Mouse (Mus musculus) adrenal gland, postnatal 10 days (tissue): ENCODE data around the gene Gprc5c. TPM values are rescaled to one million over a fixed set of nuclear protein-coding genes. Genes with fewer than 3 reads are reported as not detected.
A peak's percentile ranks its signal among the peaks of the same experiment; 100 is the strongest.

Experiments
- DNase-seq: peaks from one replicate; pipeline ENCODE4 v3.0.0; 2021; ENCODE audit warnings: mixed read lengths
- total RNA-seq, 2 experiments: library from RNA; stranded (reverse); gene quantifications; 2 replicates each; pipeline ENCODE4 v1.2.3; 2021

Gprc5c gene
- total RNA-seq, 2 experiments from 2014 or later = 26.2 to 27.9 TPM

DNA sequence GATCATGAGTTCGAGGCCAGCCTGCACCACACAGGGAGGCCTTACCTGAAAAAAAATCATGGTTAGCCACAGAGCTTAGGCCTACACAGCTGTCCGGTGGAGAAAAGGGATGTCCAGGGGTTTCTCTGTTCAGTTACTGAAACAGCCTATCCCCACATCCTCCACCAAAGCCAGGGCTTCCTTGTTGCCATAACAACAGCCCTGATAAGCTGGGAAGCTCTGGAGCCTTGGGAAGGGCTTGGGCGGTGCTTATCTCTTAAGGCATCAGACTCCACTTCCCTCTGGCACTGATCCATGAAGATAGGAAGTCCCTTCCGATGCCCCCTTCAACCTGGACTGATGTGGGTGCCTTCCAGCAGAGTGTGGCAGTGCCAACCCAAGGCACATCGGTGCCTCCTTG lies 17.8 kb upstream of the Gprc5c start:
- no peak for DNase-seq

DNA sequence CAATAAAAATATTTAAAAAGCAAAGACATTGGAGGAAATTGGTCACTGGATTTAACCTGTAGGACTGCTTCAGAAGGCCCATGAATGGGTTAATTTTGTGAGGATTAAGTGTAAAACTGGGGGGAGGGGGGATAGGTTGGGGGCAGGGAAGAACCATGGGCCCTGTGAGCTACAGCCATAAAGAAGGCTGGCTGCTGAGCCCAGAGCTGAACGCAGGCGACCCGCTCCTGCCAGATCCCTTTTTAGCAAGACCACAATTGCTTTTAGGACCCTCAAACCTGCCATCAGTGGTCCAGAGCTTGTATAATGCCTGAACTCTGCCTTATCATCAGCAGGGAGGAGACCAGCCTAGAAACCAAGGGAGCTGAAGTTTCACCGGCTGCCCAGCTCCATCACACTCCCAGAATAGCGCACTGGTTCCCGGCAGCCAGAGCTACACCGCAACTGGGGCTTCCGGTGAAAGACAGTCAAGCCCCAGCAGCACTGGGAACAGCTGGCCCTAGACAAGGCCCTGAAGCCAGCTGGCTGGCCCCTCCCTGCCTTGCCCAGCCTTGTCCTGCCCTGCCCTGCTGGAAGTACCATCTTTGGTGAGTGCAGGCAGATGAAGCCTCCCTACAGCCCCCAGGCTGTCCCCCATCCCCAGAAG lies 7.0 kb upstream of the Gprc5c start:
- DNase-seq = no peak

DNA sequence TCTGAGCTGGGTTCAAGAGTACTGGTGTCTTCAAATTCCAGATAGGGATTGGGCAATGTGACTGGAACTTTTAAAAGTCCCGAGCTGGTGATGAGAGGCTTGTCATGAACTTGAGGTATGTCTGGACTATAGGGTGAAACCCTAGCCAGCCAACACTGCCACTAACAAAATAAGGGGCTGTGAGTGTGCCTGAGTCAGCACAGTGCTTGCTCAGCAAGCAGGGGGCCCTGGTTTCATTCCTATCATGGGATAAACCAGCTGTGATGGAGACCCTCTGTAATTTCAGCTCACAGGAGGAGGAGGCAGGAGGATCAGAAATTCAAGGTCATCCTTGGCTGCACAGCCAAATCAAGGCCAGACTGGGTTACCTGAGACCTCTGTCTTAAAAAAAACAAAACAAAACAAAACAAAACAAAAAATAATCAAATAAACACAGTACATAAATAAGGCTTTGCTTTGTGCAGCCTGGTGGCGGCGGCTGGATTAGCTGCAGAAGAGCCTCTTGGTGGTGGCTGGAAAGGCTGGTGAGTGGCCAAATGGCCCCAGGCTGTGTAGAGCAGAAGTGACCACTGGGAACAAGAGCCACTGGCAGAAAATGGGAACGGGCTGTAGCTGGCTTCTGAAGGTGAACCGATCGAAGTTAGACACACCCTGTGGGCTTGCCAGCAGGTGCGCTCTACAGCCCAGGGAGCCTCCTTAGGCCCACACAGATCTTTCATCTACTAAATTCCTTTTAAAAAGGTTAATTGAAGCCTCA lies 6.3 kb upstream of the Gprc5c start:
- DNase-seq = no peak

GRCm38 (mm10) chr11:114846336-114846735 lies 4.6 kb upstream of the Gprc5c start:
- DNase-seq = no peak

- DNase-seq = no peak
These were observed 3.9 kb upstream of the Gprc5c start for GRCm38 (mm10) chr11:114847008-114847407.

GRCm38 (mm10) chr11:114849572-114849971 lies 1.4 kb upstream of the Gprc5c start:
- DNase-seq = no peak

DNA sequence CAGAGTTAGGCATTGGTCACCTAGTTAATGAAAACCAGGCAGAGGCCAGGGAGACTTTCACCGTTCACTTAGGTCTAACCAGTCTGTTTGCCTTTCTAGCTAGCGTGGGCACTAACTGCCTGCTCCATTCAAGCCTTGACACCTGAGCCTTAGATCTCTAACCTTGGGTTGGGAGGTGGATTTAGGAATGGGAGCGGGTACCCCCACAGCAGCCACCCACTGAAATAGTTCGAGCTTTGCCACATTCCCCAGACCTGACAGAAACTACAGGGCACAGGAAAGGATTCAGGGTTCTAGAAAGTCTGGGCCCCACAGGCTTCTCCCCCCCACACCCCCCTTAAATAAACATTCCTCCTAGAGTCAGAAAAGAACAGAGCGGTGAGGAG lies 893 bp upstream of the Gprc5c start:
- no peak for DNase-seq

- DNase-seq = no peak
These were observed 286 bp downstream of the Gprc5c start for GRCm38 (mm10) chr11:114851269-114851607.

DNA sequence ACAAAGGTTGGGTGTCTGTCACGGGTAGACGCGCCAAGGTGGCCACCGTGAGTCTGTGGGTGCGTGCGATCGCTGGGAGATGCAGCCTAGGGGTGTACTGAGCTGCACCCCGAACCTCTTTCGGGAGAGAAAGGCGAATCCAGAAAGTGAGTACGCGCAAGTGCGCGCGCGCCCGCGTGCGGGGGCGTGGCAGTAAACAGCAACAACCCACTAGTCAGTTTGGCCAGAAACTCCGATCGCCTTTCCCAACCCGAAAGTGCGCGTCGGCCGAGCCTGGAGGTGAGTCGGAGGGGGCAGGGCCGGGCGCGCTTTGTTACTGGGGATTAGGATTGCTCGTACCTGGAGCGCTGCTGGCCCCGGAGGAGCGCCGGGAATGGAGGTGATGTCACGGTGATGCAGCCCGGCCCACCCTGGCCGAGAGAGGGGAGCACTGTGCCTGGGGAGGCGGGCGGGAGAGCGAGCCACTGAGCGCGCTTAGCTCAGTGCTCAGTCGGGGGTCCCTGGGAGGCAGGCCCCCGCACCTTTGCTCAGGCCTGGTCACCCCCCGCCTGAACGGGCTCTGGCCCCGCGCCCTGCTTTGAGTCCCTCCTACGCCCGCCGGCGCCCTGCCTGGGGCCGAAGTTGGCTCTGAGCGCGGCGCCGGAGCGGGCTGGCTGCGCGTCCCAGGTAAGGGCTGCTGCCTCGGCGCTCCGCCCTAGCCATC lies 807 bp downstream of the Gprc5c start:
- peak; percentile 80 for DNase-seq

DNA sequence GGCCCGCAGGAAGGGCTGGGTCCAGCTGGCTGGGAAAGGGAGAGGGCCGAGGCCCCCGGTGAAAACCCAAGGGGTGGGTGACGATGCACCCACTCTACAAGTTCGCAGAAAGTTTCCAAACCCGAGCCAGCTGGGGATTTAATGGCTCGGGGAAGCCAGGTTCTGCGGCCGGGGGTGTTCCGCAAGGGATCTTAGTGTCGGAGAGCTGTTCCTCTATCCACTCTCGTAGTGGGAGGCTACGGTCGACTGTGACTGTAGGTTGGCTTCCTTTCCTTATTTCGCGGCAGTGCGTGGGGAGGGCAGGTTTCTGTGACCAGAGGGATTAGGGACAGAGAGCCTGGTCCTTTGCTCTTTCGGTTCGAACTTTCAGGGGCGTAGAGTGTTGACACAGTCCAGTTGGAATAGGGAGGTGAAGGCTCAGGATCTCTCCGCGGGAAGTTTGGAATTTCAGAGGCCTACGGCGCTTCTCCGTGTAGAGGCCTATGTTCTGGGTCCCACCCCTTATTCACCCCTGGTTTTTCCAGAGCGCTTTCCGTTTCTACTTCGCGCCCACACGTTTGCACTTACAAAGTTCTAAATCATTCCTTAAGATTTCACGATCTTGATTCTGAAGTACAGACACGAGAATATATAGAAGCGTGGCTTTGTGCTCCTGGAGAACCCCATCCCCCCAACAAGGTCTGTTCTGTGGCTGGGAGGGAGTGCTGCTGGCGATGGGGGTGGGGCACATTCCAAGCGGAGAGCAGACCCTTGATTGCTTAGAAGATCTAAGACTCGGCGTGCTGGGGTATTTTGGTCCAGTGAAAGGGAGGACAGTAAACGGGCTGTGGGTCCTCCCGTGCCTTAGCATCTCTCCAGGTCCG lies 1.6 kb downstream of the Gprc5c start:
- no peak for DNase-seq

- DNase-seq = no peak
These were observed 2.4 kb downstream of the Gprc5c start for GRCm38 (mm10) chr11:114853174-114853838.

GRCm38 (mm10) chr11:114854581-114854980 lies 3.6 kb downstream of the Gprc5c start:
- no peak for DNase-seq

DNA sequence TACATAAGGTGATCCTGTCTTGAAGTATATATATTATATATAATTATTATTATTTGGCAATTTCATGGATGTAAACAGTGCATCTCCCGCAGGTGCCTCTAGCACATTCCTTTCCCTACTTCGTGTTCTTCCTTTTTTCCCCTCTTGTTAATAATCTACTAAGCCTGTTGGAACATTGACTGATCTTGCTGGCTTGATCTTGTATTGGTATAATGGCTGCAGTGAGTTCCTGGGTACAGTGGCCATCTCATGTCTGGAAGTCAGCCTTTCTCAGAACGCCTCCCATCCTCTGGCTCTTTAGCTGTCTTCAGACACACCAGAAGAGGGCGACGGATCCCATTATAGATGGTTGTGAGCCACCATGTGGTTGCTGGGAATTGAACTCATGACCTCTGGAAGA lies 5.2 kb downstream of the Gprc5c start:
- DNase-seq = no peak

DNA sequence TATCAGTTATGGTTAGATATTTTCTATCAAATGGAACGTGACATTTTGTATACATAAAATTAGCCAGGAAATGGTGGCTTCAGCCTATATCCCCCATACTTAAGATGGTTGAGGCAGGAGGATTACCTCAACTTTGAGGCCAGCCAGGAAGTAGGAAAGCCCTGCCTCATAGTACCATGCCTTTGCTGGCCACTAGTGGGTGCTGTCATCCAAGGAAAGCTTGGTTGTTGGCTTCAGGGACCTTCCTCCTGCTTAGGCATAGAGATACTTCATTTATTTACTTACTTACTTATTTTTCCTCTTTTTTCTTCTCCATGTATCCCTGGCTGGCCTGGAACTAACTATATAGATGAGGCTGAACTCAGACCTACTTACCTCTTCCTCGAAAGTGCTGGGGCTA lies 7.7 kb downstream of the Gprc5c start:
- no peak for DNase-seq

DNA sequence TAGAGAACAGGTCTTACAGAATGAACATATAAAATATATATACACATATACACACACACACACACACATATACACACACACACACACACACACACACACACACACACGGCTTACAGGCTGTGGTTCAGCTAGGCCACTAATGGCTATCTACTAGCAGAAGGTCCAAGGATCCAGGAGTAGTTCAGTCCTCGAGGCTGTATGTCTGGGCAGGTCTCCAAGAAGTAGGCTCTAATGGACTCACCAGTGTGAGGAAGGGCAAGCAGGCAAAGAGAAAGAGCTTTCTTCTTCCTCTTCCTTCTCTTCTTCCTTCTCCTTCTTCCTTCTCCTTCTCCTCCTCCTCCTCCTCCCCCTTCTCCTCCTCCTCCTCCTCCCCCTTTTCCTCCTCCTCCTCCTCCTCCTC lies 10.1 kb downstream of the Gprc5c start:
- no peak for DNase-seq

- no peak for DNase-seq
These were observed 11.7 kb downstream of the Gprc5c start for GRCm38 (mm10) chr11:114862687-114863086.

DNA sequence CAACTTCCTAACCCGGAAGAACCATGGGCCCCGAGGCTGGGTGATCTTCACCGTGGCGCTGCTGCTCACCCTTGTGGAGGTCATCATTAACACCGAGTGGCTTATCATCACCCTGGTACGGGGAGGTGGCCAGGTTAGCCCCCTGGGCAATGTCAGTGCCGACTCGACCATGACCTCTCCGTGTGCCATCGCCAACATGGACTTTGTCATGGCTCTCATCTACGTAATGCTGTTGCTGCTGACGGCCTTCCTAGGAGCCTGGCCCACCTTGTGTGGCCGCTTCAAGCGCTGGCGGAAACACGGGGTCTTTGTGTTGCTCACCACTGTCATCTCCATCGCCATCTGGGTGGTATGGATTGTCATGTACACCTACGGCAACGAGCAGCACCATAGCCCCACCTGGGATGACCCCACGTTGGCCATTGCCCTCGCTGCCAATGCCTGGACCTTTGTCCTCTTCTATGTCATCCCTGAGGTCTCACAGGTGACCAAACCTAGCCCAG lies 13.0 kb downstream of the Gprc5c start:
- no peak for DNase-seq

GRCm38 (mm10) chr11:114865999-114866398 lies 15.0 kb downstream of the Gprc5c start:
- DNase-seq = no peak

DNA sequence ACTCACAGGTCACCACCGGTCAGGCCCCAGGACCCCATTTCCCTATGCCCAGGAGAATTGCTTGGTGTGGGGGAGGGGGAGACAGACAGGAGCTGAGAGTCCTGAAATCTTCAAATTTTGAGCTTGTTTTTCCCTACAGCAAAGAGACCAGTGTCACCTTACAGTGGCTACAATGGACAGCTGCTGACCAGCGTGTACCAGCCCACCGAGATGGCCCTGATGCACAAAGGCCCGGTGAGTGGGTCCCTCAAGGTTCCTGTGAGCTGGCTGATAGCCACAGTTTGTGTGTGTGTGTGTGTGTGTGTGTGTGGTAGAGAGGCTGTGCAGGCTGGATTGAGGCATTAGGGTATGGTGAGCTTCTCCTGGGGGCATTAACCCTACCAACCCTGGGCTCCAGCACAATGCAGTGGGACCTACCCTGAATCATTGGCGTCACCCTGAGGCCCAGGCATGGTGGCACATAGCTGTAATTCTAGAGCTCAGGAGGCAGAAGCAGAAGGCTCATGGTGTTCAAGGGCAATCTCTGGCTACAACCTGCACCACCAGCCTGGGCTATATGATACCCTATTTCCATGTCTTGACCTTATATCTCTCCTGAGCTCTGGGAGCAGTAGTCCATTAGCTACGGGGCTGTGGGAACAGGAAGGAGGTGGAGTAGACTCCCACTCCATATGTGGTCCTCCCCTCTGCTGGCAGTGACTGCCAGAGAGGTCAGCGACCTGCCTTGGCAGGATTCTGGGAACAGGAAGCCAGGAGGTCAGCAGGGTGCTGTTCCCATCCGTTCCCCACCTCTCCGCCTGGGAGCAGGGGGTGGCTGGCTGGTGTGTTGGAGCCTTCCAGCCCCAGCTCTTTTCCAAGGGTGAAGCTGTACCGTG lies 15.8 kb downstream of the Gprc5c start:
- DNase-seq = peak; percentile 69

- DNase-seq = no peak
These were observed 16.6 kb downstream of the Gprc5c start for GRCm38 (mm10) chr11:114867361-114868235.
